Mouse (Mus musculus): ENCODE results near the gene Gigyf2. TPM values are rescaled to one million over a fixed set of nuclear protein-coding genes. Genes with fewer than 3 reads are reported as not detected.

The Gigyf2 gene
- total and polyA plus RNA-seq, 3 experiments = 27.1 to 70.6 TPM; not detected in 1

- Histone ChIP-seq H3K9ac (ENCODE audit: control insufficient read depth, low read depth, low read length, poor library complexity, severe bottlenecking) (no peak overlapping the region), H3K4me3 (ENCODE audit: control insufficient read depth in 1 of 2, insufficient read depth in 1 of 2, low read depth in 2 of 2, low read length in 2 of 2) (no peak overlapping the region), H3K27ac (ENCODE audit: control insufficient read depth, low read depth, low read length) (no peak overlapping the region), H3K27me3 (ENCODE audit: control insufficient read depth in 1 of 2, insufficient read depth in 2 of 2, low read length in 2 of 2) (peaks cover 0 to 4% of the 10 kb centered on the region in 2 experiments; a peak in 3 of 4 replicates), H3K9me3 (replicated peaks; ENCODE audit: insufficient read depth, low read length) (no peaks in the 10 kb centered on the region), H3K36me3 (ENCODE audit: control insufficient read depth in 1 of 2, insufficient read depth in 2 of 2, low read length in 2 of 2) (no peaks in the 10 kb centered on the region), H3K4me1 (ENCODE audit: control insufficient read depth in 1 of 2, insufficient read depth in 2 of 2, low read length in 2 of 2) (no peaks in the 10 kb centered on the region), H3K79me2 (ENCODE audit: control insufficient read depth, insufficient read depth, low read length, poor library complexity) (no peaks in the 10 kb centered on the region)
- TF ChIP-seq SIN3A (IDR thresholded peaks at IDR 0.05; ENCODE audit: low read length) (no peak), TAL1 (IDR thresholded peaks at IDR 0.05; ENCODE audit: low read length) (no peak), ZMIZ1 (IDR thresholded peaks at IDR 0.05; ENCODE audit: low read depth, low read length) (no peak), SMC3 (IDR thresholded peaks at IDR 0.05; ENCODE audit: low read depth, low read length) (no peak), MYB (IDR thresholded peaks at IDR 0.05; ENCODE audit: low read depth, low read length) (no peak), POLR2A (IDR thresholded peaks at IDR 0.05; ENCODE audit: control insufficient read depth in 1 of 2, insufficient read depth in 1 of 2, low read depth in 1 of 2, low read length in 2 of 2, poor library complexity in 1 of 2) (no peak), TCF12 (IDR thresholded peaks at IDR 0.05; ENCODE audit: low read depth, low read length) (no peak), HCFC1 (IDR thresholded peaks at IDR 0.05; ENCODE audit: low read depth, low read length) (no peak), CHD2 (IDR thresholded peaks at IDR 0.05; ENCODE audit: low read length) (no peak), NRF1 (IDR thresholded peaks at IDR 0.05; ENCODE audit: insufficient read depth, low read depth, low read length, poor library complexity, severe bottlenecking) (no peak), USF1 (IDR thresholded peaks at IDR 0.05; ENCODE audit: low read depth, low read length) (no peak), GABPA (IDR thresholded peaks at IDR 0.05; ENCODE audit: low read depth, low read length) (no peak), ELF1 (IDR thresholded peaks at IDR 0.05; ENCODE audit: low read depth, low read length) (no peak), UBTF (IDR thresholded peaks at IDR 0.05; ENCODE audit: borderline replicate concordance, insufficient read depth, low read depth, low read length) (no peak), E2F4 (IDR thresholded peaks at IDR 0.05; ENCODE audit: borderline replicate concordance, low read depth, low read length) (no peak), ETS1 (IDR thresholded peaks at IDR 0.05; ENCODE audit: low read depth, low read length) (no peak), EP300 (IDR thresholded peaks at IDR 0.05; ENCODE audit: low read depth in 1 of 2, low read length in 2 of 2) (no peak), MYC (IDR thresholded peaks at IDR 0.05; ENCODE audit: low read depth, low read length) (no peak), RCOR1 (IDR thresholded peaks at IDR 0.05; ENCODE audit: low read depth, low read length) (no peak)
- DNase-seq (ENCODE audit: low read depth, low spot score) = no peak
These were observed 34.2 kb upstream of the Gigyf2 start for GRCm38 (mm10) chr1:87292420-87293190.

Data from MEL (cell line).